Mouse (Mus musculus): ENCODE results near the gene Tbxa2r. TPM values are rescaled to one million over a fixed set of nuclear protein-coding genes. Genes with fewer than 3 reads are reported as not detected.

Tbxa2r gene
- total RNA-seq, 2 experiments from 2014 or later, result 1.1 to 2.1 TPM

- no peak for DNase-seq (ENCODE audit: extremely low spot score in 1 of 2, low spot score in 2 of 2)
These were observed 7.1 kb downstream of the Tbxa2r start for GRCm38 (mm10) chr10:81335393-81336340.

GRCm38 (mm10) chr10:81336558-81336957 lies 8.0 kb downstream of the Tbxa2r start:
- intact Hi-C loops (cut with DNase I), result no loop called here
- DNase-seq (ENCODE audit: extremely low spot score in 1 of 2, low spot score in 2 of 2), result no peak

More at GRCm38 (mm10) chr10:81335393-81336340, 7.1 kb downstream of the Tbxa2r start:
- intact Hi-C loops (cut with DNase I), result no loop called here

GRCm38 (mm10) chr10:81340551-81341332 lies 12.2 kb downstream of the Tbxa2r start:
- intact Hi-C loops (cut with DNase I), result no loop called here

GRCm38 (mm10) chr10:81341333-81341949 lies 12.9 kb downstream of the Tbxa2r start:
- peak in 1 of 2 experiments; percentile 80 for DNase-seq (ENCODE audit: extremely low spot score in 1 of 2, low spot score in 2 of 2)
- intact Hi-C loops (cut with DNase I), result no loop called here

More at GRCm38 (mm10) chr10:81340551-81341332, 12.2 kb downstream of the Tbxa2r start:
- DNase-seq (ENCODE audit: extremely low spot score in 1 of 2, low spot score in 2 of 2), result no peak

- DNase-seq (ENCODE audit: extremely low spot score in 1 of 2, low spot score in 2 of 2), result no peak
- intact Hi-C loops (cut with DNase I), result no loop called here
These were observed 14.4 kb downstream of the Tbxa2r start, which contains the start of gene Gipc3 for GRCm38 (mm10) chr10:81342686-81343505. Gipc3 (minus strand) TSS chr10:81343266.

GRCm38 (mm10) chr10:81344421-81345161 lies 16.1 kb downstream of the Tbxa2r start:
- intact Hi-C loops (cut with DNase I), result loop anchor here (5.0 kb wide), 1 partner anchor 147 kb away; no protein-coding TSS in a partner anchor
- no peak for DNase-seq (ENCODE audit: extremely low spot score in 1 of 2, low spot score in 2 of 2)

- no peak for DNase-seq (ENCODE audit: extremely low spot score in 1 of 2, low spot score in 2 of 2)
- intact Hi-C loops (cut with DNase I), result loop anchor here (5.0 kb wide), 1 partner anchor 148 kb away; no protein-coding TSS in a partner anchor
These were observed 16.6 kb downstream of the Tbxa2r start for GRCm38 (mm10) chr10:81345162-81345534.

- intact Hi-C loops (cut with DNase I), result loop anchor here (5.0 kb wide), 1 partner anchor 149 kb away; no protein-coding TSS in a partner anchor
- DNase-seq (ENCODE audit: extremely low spot score in 1 of 2, low spot score in 2 of 2), result peak in 1 of 2 experiments; percentile 76
These were observed 18.0 kb downstream of the Tbxa2r start for GRCm38 (mm10) chr10:81346453-81347067.

- intact Hi-C loops (cut with DNase I), result loop anchor here (5.0 kb wide), 1 partner anchor 152 kb away; no protein-coding TSS in a partner anchor
- DNase-seq (ENCODE audit: extremely low spot score in 1 of 2, low spot score in 2 of 2), result peak in 1 of 2 experiments; percentile 66
These were observed 20.6 kb downstream of the Tbxa2r start for GRCm38 (mm10) chr10:81349146-81349545.

GRCm38 (mm10) chr10:81349961-81350350 lies 21.4 kb downstream of the Tbxa2r start:
- intact Hi-C loops (cut with DNase I), result loop anchor here (5.0 kb wide), 1 partner anchor 153 kb away; no protein-coding TSS in a partner anchor
- DNase-seq (ENCODE audit: extremely low spot score in 1 of 2, low spot score in 2 of 2), result no peak

- peak; percentile 99 to 100 for DNase-seq (ENCODE audit: extremely low spot score in 1 of 2, low spot score in 2 of 2)
- intact Hi-C loops (cut with DNase I), result no loop called here
These were observed 22.0 kb downstream of the Tbxa2r start, which contains the start of gene Hmg20b for GRCm38 (mm10) chr10:81350351-81351063. Hmg20b (minus strand) TSS chr10:81350480.

GRCm38 (mm10) chr10:81351678-81352291 lies 23.3 kb downstream of the Tbxa2r start:
- intact Hi-C loops (cut with DNase I), result loop anchor here (2.0 kb wide), 1 partner anchor 61 kb away; the partner anchor contains the start of gene Tjp3
- no peak for DNase-seq (ENCODE audit: extremely low spot score in 1 of 2, low spot score in 2 of 2)

GRCm38 (mm10) chr10:81354738-81355477 lies 26.4 kb downstream of the Tbxa2r start:
- no peak for DNase-seq (ENCODE audit: extremely low spot score in 1 of 2, low spot score in 2 of 2)
- intact Hi-C loops (cut with DNase I), result no loop called here

GRCm38 (mm10) chr10:81355533-81355932 lies 27.0 kb downstream of the Tbxa2r start:
- no peak for DNase-seq (ENCODE audit: extremely low spot score in 1 of 2, low spot score in 2 of 2)
- intact Hi-C loops (cut with DNase I), result no loop called here

- intact Hi-C loops (cut with DNase I), result no loop called here
- no peak for DNase-seq (ENCODE audit: extremely low spot score in 1 of 2, low spot score in 2 of 2)
These were observed 27.9 kb downstream of the Tbxa2r start for GRCm38 (mm10) chr10:81356352-81356990.
